Mouse (Mus musculus) kidney, embryonic 14.5 days (tissue): ENCODE measurements at regions not wholly inside any gene's neighbourhood (a gene's known extent, or its start where the extent isn't known, plus 50 kb on each side); places are given as distances from the start of the nearest gene placed in this dataset.

ENCODE experiments used
- ATAC-seq: fragments of 200-750 bp; cut with Nextera tagmentation; 2 replicates; pipeline ENCODE4 v1.8.0; 2017; ENCODE audit warnings: moderate number of reproducible peaks, mild to moderate bottlenecking, moderate TSS enrichment, moderate library complexity; ENCODE audit not compliant: low FRiP score, low TSS enrichment
- H3K27ac ChIP-seq: fragments of 300-500 bp; sonication (generic); 2 replicates; pipeline ENCODE4 v1.5.1; 2014; ENCODE audit warnings: low read depth, mild to moderate bottlenecking, low read length, moderate library complexity, mixed read lengths
- H3K27me3 ChIP-seq: fragments of 300-500 bp; sonication (generic); 2 replicates; pipeline ENCODE4 v1.6.1; 2014; ENCODE audit warnings: mild to moderate bottlenecking, low read length; ENCODE audit not compliant: control insufficient read depth, insufficient read depth
- H3K36me3 ChIP-seq: fragments of 300-500 bp; sonication (generic); 2 replicates; pipeline ENCODE4 v1.6.1; 2014; ENCODE audit warnings: low read length, mixed read lengths; ENCODE audit not compliant: control insufficient read depth, insufficient read depth
- H3K4me1 ChIP-seq: fragments of 300-500 bp; sonication (generic); 2 replicates; pipeline ENCODE4 v1.6.1; 2014; ENCODE audit warnings: low read length, mixed read lengths; ENCODE audit not compliant: control insufficient read depth, insufficient read depth
- H3K4me2 ChIP-seq: fragments of 300-500 bp; sonication (generic); replicated peaks from 2 replicates; pipeline ENCODE4 v1.6.1; 2014; ENCODE audit warnings: low read depth, mild to moderate bottlenecking, low read length
- H3K4me3 ChIP-seq: fragments of 300-500 bp; sonication (generic); 2 replicates; pipeline ENCODE4 v1.5.1; 2014; ENCODE audit warnings: mild to moderate bottlenecking, low read length
- H3K9ac ChIP-seq: fragments of 300-500 bp; sonication (generic); 2 replicates; pipeline ENCODE4 v1.6.1; 2014; ENCODE audit warnings: low read depth, mild to moderate bottlenecking, low read length, moderate library complexity
- H3K9me3 ChIP-seq: fragments of 300-500 bp; sonication (generic); 2 replicates; pipeline ENCODE4 v1.6.1; 2016; ENCODE audit warnings: low read length; ENCODE audit not compliant: control insufficient read depth
- WGBS: fragments of 180-500 bp; shearing (Covaris S2); extraction: QIAGEN DNeasy Blood & Tissue Kit; methylation state at CpG from one replicate; pipeline ENCODE4 v1.1.7; 2014; 5-methylcytosine and 5-hydroxymethylcytosine counted together

GRCm38 (mm10) chr11:66836633-66837380 lies 75.0 kb upstream of the Pirt start:
- H3K27me3 ChIP-seq, result no peaks in the 10 kb centered on the region
- H3K9ac ChIP-seq, result no peak overlapping the region
- no peak overlapping the region for H3K27ac ChIP-seq
- H3K4me3 ChIP-seq, result no peak overlapping the region
- no peak overlapping the region for H3K4me2 ChIP-seq
- no peaks in the 10 kb centered on the region for H3K9me3 ChIP-seq
- no peak for ATAC-seq
- H3K36me3 ChIP-seq, result no peaks in the 10 kb centered on the region
- H3K4me1 ChIP-seq, result no peaks in the 10 kb centered on the region
- 77% methylated on average over 2 of the region's 2 CpGs for WGBS

GRCm38 (mm10) chr11:66845238-66845637 lies 66.5 kb upstream of the Pirt start:
- no peaks in the 10 kb centered on the region for H3K27me3 ChIP-seq
- no peak for ATAC-seq
- no peaks in the 10 kb centered on the region for H3K4me1 ChIP-seq
- no peaks in the 10 kb centered on the region for H3K36me3 ChIP-seq
- no peak overlapping the region for H3K4me3 ChIP-seq
- no peak overlapping the region for H3K4me2 ChIP-seq
- no peak overlapping the region for H3K27ac ChIP-seq
- no peaks in the 10 kb centered on the region; the same call in 1 of the 2 replicates for H3K9me3 ChIP-seq
- H3K9ac ChIP-seq, result no peak overlapping the region

GRCm38 (mm10) chr11:66846043-66846775 lies 65.6 kb upstream of the Pirt start:
- no peak overlapping the region for H3K4me3 ChIP-seq
- H3K9me3 ChIP-seq, result no peaks in the 10 kb centered on the region; the same call in 1 of the 2 replicates
- no peak overlapping the region for H3K27ac ChIP-seq
- H3K4me1 ChIP-seq, result no peaks in the 10 kb centered on the region
- H3K9ac ChIP-seq, result no peak overlapping the region
- 52% methylated on average over 9 of the region's 9 CpGs for WGBS
- no peaks in the 10 kb centered on the region for H3K27me3 ChIP-seq
- no peaks in the 10 kb centered on the region for H3K36me3 ChIP-seq
- no peak for ATAC-seq
- no peak overlapping the region for H3K4me2 ChIP-seq
